Mouse (Mus musculus): ENCODE results near the gene Acbd5. TPM values are rescaled to one million over a fixed set of nuclear protein-coding genes. Genes with fewer than 3 reads are reported as not detected.

Gene Acbd5
- polyA plus RNA-seq, 1 experiment from 2014 or later, result 38.8 TPM

GRCm38 (mm10) chr2:23076783-23077182 is 8.8 kb downstream of the Acbd5 start:
- Histone ChIP-seq H3K27ac (no peak overlapping the region), H3K4me3 (no peak overlapping the region), H3K27me3 (ENCODE audit: insufficient read depth, poor library complexity, severe bottlenecking) (no peaks in the 10 kb centered on the region), H3K36me3 (peaks cover 78% of the 10 kb centered on the region), H3K9me3 (peaks cover 3% of the 10 kb centered on the region; the same call in 1 of the 2 replicates), H3K4me1 (replicated peaks) (no peaks in the 10 kb centered on the region)
- DNase-seq (ENCODE audit: low spot score), result no peak

DNA sequence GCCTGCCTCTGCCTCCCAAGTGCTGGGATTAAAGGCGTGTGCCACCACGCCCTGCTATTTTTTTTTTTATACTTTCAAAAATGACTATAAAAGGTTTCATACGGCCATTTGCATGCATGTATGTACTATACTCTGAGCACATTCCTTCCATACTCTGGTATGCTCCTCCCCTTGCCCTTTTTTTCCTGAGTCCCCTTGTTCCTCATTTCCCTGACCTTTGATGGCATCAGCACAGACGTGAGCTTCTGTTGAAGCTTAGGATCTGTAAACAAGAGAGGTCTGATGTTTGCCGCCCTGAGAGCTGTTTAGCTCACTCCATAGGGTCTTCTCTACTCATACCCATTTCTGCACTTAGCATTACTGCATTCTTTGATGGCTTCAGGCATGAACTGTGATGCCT is 9.7 kb downstream of the Acbd5 start:
- no peak for DNase-seq (ENCODE audit: low spot score)
- H3K4me3 ChIP-seq, result no peak overlapping the region
- 91% methylated on average over 5 of the region's 5 CpGs for WGBS
- H3K9me3 ChIP-seq, result peaks cover 3% of the 10 kb centered on the region; the same call in 1 of the 2 replicates
- no peak overlapping the region for H3K27ac ChIP-seq
- no peaks in the 10 kb centered on the region for H3K4me1 ChIP-seq (replicated peaks)
- H3K27me3 ChIP-seq (ENCODE audit: insufficient read depth, poor library complexity, severe bottlenecking), result no peaks in the 10 kb centered on the region
- H3K36me3 ChIP-seq, result peaks cover 84% of the 10 kb centered on the region

DNA sequence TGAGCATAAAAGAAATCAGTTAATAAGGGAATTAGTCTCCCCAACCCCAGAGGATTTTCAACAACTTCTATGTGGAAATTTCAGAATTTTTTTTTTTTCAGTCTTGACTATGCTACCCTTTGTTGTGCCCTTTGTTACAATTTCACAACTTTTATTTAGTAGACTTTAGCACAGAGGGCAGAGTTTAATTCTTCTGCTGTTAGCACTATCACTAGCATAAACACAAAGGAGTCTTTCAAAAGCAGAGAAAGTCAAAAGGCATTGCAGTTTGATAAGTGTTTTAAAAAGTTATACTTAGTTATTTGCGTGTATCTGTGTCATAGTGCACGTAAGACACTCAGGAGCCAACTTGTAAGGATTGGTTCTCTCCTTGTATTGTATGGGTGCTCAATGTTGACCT is 10.6 kb downstream of the Acbd5 start:
- Histone ChIP-seq H3K9me3 (peaks cover 3% of the 10 kb centered on the region; the same call in 1 of the 2 replicates), H3K4me1 (replicated peaks) (no peaks in the 10 kb centered on the region), H3K27ac (no peak overlapping the region), H3K4me3 (no peak overlapping the region), H3K36me3 (peaks cover 89% of the 10 kb centered on the region), H3K27me3 (ENCODE audit: insufficient read depth, poor library complexity, severe bottlenecking) (no peaks in the 10 kb centered on the region)
- DNase-seq (ENCODE audit: low spot score), result no peak
- WGBS, result 95% methylated on average over 2 of the region's 2 CpGs

DNA sequence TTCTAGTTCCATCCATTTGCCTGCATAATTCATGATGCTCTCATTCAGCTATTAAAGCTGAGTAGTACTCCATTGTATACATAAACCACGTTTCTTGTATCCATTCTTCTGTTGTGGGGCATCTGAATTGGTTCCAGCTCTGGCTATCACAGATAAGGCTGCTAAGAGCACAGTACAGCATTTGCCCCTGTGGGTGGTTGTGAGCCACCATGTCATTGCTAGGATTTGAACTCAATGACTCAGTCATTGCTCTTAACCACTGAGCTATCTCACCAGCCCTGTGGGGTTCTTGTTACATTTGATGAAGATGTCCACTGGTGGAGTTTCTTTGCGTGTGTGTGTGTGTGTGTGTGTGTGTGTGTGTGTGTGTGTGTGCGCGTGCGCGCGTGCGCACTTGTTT is 16.6 kb downstream of the Acbd5 start:
- Histone ChIP-seq H3K36me3 (peaks cover 89% of the 10 kb centered on the region), H3K4me1 (replicated peaks) (no peaks in the 10 kb centered on the region), H3K4me3 (no peak overlapping the region), H3K27me3 (ENCODE audit: insufficient read depth, poor library complexity, severe bottlenecking) (no peaks in the 10 kb centered on the region), H3K27ac (no peak overlapping the region), H3K9me3 (no peaks in the 10 kb centered on the region)
- no peak for DNase-seq (ENCODE audit: low spot score)
- WGBS, result 92% methylated on average over 8 of the region's 8 CpGs

DNA sequence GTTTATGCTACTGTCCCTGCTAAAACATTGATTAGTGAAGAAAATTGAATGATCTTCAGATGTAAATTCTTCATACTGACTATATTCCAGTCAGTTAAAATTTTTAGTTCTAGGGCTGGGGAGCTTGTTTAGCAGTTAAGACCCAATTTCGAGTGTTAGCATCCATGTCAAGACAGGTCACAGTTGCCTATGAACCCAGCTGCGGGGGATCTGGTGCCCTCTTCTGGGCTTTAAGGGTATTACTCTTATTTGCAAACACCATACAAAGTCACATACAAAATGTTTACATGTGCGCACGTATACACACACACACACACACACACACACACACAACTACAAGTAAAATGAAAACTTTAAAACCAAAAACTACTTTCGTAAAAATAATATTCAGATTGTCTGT is 24.2 kb downstream of the Acbd5 start:
- H3K27ac ChIP-seq, result no peak overlapping the region
- H3K4me3 ChIP-seq, result no peak overlapping the region
- no peaks in the 10 kb centered on the region for H3K9me3 ChIP-seq
- no peaks in the 10 kb centered on the region for H3K4me1 ChIP-seq (replicated peaks)
- H3K36me3 ChIP-seq, result peaks cover 87% of the 10 kb centered on the region
- WGBS, result 60% methylated on average over 5 of the region's 5 CpGs
- H3K27me3 ChIP-seq (ENCODE audit: insufficient read depth, poor library complexity, severe bottlenecking), result no peaks in the 10 kb centered on the region
- peak; percentile 24 for DNase-seq (ENCODE audit: low spot score)

- no peaks in the 10 kb centered on the region for H3K27me3 ChIP-seq (ENCODE audit: insufficient read depth, poor library complexity, severe bottlenecking)
- no peak overlapping the region for H3K27ac ChIP-seq
- H3K4me3 ChIP-seq, result no peak overlapping the region
- H3K36me3 ChIP-seq, result peaks cover 77% of the 10 kb centered on the region
- no peaks in the 10 kb centered on the region for H3K9me3 ChIP-seq
- DNase-seq (ENCODE audit: low spot score), result no peak
- no peaks in the 10 kb centered on the region for H3K4me1 ChIP-seq (replicated peaks)
These were observed 29.1 kb downstream of the Acbd5 start for GRCm38 (mm10) chr2:23097028-23097427.

DNA sequence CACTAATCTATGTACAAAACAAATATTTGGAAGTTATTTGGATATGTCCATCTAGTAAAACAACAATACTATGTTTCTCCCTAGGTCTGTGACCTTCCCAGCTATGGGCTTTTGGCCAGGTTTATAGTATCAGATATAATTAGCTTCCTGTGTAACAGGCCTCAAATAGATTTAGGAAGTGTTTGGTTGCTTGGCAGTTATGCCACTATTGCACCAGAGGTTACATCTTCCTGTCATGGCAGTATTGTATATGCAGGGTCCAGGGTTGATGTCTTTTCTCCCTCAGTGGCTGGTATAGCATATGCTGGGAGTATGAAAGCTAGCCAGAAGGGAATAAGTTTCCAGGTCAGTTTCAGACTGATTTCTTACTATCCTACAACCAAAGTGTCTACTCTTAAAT is 34.3 kb downstream of the Acbd5 start:
- DNase-seq (ENCODE audit: low spot score), result no peak
- Histone ChIP-seq H3K4me1 (replicated peaks) (no peaks in the 10 kb centered on the region), H3K27ac (no peak overlapping the region), H3K9me3 (no peaks in the 10 kb centered on the region), H3K4me3 (no peak overlapping the region), H3K36me3 (peaks cover 51% of the 10 kb centered on the region), H3K27me3 (ENCODE audit: insufficient read depth, poor library complexity, severe bottlenecking) (no peaks in the 10 kb centered on the region)

DNA sequence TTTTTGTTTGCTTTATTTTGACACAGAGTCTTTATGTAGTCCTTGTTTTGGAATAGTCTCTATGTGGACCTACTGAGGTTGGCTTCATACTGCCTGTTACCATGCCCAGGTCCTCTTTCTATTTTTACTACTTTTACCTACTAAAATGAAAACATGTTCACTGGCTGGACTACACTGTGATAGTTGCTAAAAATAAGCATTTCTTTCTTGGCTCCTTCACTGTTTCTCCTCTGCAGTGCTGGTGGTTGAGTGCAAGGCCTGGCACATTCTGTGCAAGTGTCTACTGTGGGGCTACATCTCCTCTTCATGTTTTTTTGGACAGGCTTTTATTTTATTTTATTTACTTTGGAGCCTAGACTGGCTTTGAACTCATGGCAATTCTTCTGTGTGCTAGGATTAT is 51.6 kb downstream of the Acbd5 start:
- Histone ChIP-seq H3K4me3 (no peak overlapping the region), H3K27ac (no peak overlapping the region), H3K36me3 (peaks cover 72% of the 10 kb centered on the region), H3K9me3 (no peaks in the 10 kb centered on the region), H3K4me1 (replicated peaks) (no peaks in the 10 kb centered on the region), H3K27me3 (ENCODE audit: insufficient read depth, poor library complexity, severe bottlenecking) (no peaks in the 10 kb centered on the region)
- DNase-seq (ENCODE audit: low spot score), result no peak

DNA sequence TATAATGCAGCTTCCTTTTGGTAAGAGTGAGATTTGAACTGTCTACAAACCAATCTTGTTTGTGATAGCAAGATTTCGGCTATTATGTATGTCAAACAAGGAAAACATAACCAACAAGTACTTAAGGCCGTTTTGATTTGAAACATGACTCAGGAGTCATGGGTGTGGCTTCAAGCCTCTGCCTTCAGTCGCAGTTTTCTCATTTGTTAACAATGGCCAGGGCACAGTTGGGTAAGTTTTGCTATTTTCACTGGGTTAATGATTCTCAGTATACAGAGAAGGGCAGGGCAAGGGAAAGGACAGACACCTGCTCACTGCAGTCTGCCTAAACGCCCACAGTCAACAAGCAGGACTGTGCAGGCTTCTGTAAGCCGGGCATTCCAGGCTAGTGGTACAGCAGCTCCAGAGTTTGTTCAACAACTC is 87.2 kb downstream of the Acbd5 start:
- no peaks in the 10 kb centered on the region for H3K9me3 ChIP-seq
- H3K27ac ChIP-seq, result peak overlapping the region; percentile 95
- peaks cover 33% of the 10 kb centered on the region for H3K4me1 ChIP-seq (replicated peaks)
- peaks cover 22% of the 10 kb centered on the region for H3K36me3 ChIP-seq
- no peak for DNase-seq (ENCODE audit: low spot score)
- peak overlapping the region; percentile 80 for H3K4me3 ChIP-seq
- 9% methylated on average over 5 of the region's 5 CpGs for WGBS
- no peaks in the 10 kb centered on the region for H3K27me3 ChIP-seq (ENCODE audit: insufficient read depth, poor library complexity, severe bottlenecking)

- under 1% methylated on average over 61 of the region's 61 CpGs for WGBS
- Histone ChIP-seq H3K36me3 (peaks cover 19% of the 10 kb centered on the region), H3K4me1 (replicated peaks) (peaks cover 33% of the 10 kb centered on the region), H3K4me3 (peak within 1 kb of the TSS; percentile 80), H3K9me3 (no peaks in the 10 kb centered on the region), H3K27ac (peak within 1 kb of the TSS; percentile 95), H3K27me3 (ENCODE audit: insufficient read depth, poor library complexity, severe bottlenecking) (no peaks in the 10 kb centered on the region)
- peak; percentile 97 for DNase-seq (ENCODE audit: low spot score)
These were observed 88.0 kb downstream of the Acbd5 start, which contains the start of the genes Mastl and Yme1l1 for GRCm38 (mm10) chr2:23155777-23156607. Mastl (minus strand) TSS chr2:23156024. Yme1l1 (plus strand) TSS chr2:23156369.

DNA sequence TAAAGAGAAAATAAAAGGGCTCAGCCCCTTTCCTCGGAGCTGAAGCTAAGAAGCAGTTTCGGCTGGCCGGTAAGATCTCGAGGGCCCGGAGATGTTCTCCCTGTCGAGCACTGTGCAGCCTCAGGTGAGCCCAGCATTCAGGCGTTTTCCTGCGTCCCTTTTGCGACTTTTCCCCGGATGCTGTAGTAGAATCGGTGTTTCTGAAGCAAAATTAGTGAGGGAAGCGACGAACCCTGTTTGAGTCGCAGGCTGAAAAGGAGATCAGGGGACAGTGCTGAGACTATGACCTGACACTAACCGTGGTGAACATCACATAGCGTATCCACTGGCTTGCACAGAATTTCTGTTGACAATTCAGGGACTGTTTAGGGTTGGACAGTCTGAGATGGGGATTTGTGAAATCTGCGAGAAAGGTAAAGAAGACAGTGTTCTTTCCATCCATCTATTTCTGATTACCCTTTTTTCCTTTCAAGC is 88.7 kb downstream of the Acbd5 start:
- H3K4me1 ChIP-seq (replicated peaks), result peaks cover 33% of the 10 kb centered on the region
- H3K27ac ChIP-seq, result peak overlapping the region; percentile 95
- peaks cover 22% of the 10 kb centered on the region for H3K36me3 ChIP-seq
- no peak for DNase-seq (ENCODE audit: low spot score)
- peak overlapping the region; percentile 80 for H3K4me3 ChIP-seq
- WGBS, result under 1% methylated on average over 17 of the region's 17 CpGs
- H3K27me3 ChIP-seq (ENCODE audit: insufficient read depth, poor library complexity, severe bottlenecking), result no peaks in the 10 kb centered on the region
- no peaks in the 10 kb centered on the region for H3K9me3 ChIP-seq

Data from hindbrain, embryonic 10.5 days (tissue).